Mouse (Mus musculus) heart, embryonic 16.5 days (tissue): ENCODE data around the gene Aif1. TPM values are rescaled to one million over a fixed set of nuclear protein-coding genes. Genes with fewer than 3 reads are reported as not detected.

Experiments
- ATAC-seq: fragments of 200-750 bp; cut with Nextera tagmentation; replicated peaks from 2 replicates; pipeline ENCODE4 v1.8.0; 2017; ENCODE audit warnings: moderate number of reproducible peaks; ENCODE audit not compliant: insufficient read depth, low FRiP score; ENCODE audit errors: extremely low read depth
- H3K27ac ChIP-seq: fragments of 300-500 bp; sonication (generic); 2 replicates; pipeline ENCODE4 v1.5.1; 2014; ENCODE audit warnings: mild to moderate bottlenecking, low read length, control low read depth, moderate library complexity
- H3K27me3 ChIP-seq: fragments of 300-500 bp; sonication (generic); 2 replicates; pipeline ENCODE4 v1.6.1; 2014; ENCODE audit warnings: low read length, mixed read lengths; ENCODE audit not compliant: control insufficient read depth, insufficient read depth
- H3K36me3 ChIP-seq: fragments of 300-500 bp; sonication (generic); 2 replicates; pipeline ENCODE4 v1.6.1; 2014; ENCODE audit not compliant: control insufficient read depth, insufficient read depth
- H3K4me1 ChIP-seq: fragments of 300-500 bp; sonication (generic); 2 replicates; pipeline ENCODE4 v1.6.1; 2014; ENCODE audit warnings: low read length, mixed read lengths; ENCODE audit not compliant: control insufficient read depth, insufficient read depth
- H3K4me2 ChIP-seq: fragments of 300-500 bp; sonication (generic); 2 replicates; pipeline ENCODE4 v1.6.1; 2014; ENCODE audit warnings: low read depth, mild to moderate bottlenecking, control low read depth, low read length
- H3K4me3 ChIP-seq: fragments of 300-500 bp; sonication (generic); 2 replicates; pipeline ENCODE4 v1.5.1; 2014; ENCODE audit warnings: mild to moderate bottlenecking, control low read depth, low read length
- H3K9ac ChIP-seq: fragments of 300-500 bp; sonication (generic); 2 replicates; pipeline ENCODE4 v1.6.1; 2014; ENCODE audit warnings: low read length, control low read depth
- H3K9me3 ChIP-seq: fragments of 300-500 bp; sonication (generic); replicated peaks from 2 replicates; pipeline ENCODE4 v1.6.1; 2016; ENCODE audit warnings: low read length; ENCODE audit not compliant: control insufficient read depth
- WGBS: fragments of 180-500 bp; shearing (Covaris S2); extraction: QIAGEN DNeasy Blood & Tissue Kit; methylation state at CpG from one replicate; pipeline ENCODE4 v1.1.7; 2014; 5-methylcytosine and 5-hydroxymethylcytosine counted together
- microRNA-seq: library from miRNA; unstranded; fragments of <30 nt; microRNA quantifications from one replicate; pipeline ENCODE4, GENCODE M21; 2017
- polyA plus RNA-seq: library from polyadenylated mRNA; unstranded; fragments of >200 nt; fragmentation: Nextera tagmentation; extraction: Ambion mirVana; gene quantifications from 2 replicates; pipeline ENCODE4 v1.2.1, GENCODE M21; 2015

The Aif1 gene
- polyA plus RNA-seq, 1 experiment from 2014 or later: 10.9 TPM

DNA sequence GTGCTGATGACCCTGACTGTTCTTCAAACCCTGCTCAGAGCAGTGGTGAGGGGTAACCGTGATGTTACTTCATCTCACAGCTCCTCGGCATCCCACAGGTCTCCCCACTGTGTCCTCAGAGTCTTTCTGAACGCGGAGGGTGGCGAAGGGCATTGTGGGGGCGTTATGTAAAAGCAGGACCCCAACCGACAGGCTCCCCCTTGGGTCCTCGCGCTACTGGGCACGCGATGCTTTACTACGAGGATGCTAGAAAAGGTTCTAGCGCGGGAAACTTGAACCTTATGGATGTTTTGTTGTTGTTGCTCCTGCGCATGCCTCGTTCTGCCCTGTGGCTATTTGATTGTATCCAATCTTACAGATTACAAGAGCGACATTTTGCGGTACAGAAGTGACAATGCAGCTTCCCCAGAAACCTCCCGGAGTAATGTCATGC lies 54.0 kb downstream of the Aif1 start, which contains the start of gene Csnk2b:
Csnk2b (minus strand) TSS at position 183 of the 433 bp plus-strand sequence.
- Histone ChIP-seq H3K9me3 (no peaks in the 10 kb centered on the region), H3K27ac (peak within 1 kb of the TSS; percentile 92), H3K36me3 (peaks cover 22% of the 10 kb centered on the region), H3K4me1 (peaks cover 20% of the 10 kb centered on the region), H3K4me2 (peak within 1 kb of the TSS; percentile 88), H3K9ac (peak within 1 kb of the TSS; percentile 88), H3K4me3 (peak within 1 kb of the TSS; percentile 78), H3K27me3 (no peaks in the 10 kb centered on the region)
- 0% methylated on average over 19 of the region's 19 CpGs for WGBS
- no peak; the same call in 1 of the 2 replicates for ATAC-seq

DNA sequence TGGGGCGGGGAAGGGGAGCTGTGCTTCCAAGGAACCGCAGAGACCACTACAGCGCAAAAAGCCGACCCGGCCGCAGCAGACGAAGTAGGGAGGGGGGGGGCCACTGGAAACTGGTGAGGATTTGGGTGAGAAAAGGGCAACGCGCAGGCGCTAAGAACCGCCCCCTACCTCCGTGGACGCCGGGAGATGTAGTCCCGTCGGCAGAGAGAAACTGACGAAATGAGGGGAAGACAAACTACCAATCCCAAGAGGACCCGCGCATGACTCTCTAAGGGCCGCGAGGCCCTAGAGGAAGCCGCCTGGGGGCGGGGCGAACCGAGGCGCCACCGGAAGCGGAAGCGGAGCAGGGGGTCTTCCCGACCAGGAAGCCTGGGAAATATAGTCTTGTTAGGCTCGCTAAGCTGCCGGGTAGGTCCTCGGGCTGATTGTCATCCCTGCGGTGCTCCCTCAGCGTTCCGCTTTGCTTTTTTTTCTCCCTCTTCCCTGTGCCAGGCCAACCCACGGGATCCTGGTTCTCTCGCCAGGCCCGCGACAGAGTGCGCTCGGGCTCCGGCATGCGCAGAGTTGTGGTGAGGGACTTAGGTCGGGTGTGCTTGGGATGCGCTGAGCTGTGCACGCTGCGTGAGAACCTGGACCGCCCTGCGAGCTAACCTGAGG lies 54.6 kb downstream of the Aif1 start, which contains the start of gene Gpank1:
Gpank1 (plus strand) TSS at position 313 of the 657 bp plus-strand sequence.
- peak within 1 kb of the TSS; percentile 92 for H3K27ac ChIP-seq
- no peaks in the 10 kb centered on the region for H3K9me3 ChIP-seq
- ATAC-seq: peak; percentile 96
- H3K4me1 ChIP-seq: peaks cover 19% of the 10 kb centered on the region
- H3K4me3 ChIP-seq: peak within 1 kb of the TSS; percentile 78
- no peaks in the 10 kb centered on the region for H3K27me3 ChIP-seq
- WGBS: under 1% methylated on average over 50 of the region's 50 CpGs
- peaks cover 26% of the 10 kb centered on the region for H3K36me3 ChIP-seq
- peak within 1 kb of the TSS; percentile 88 for H3K9ac ChIP-seq
- H3K4me2 ChIP-seq: peak within 1 kb of the TSS; percentile 88

Small RNA genes within 50 kb of the gene (microRNA-seq; reads per million reads assigned to microRNA genes)
- not detected for gene Mir6973a
- not detected for gene Mir6974

Other genes starting within 250 kb of the Aif1 start
- 20.1 and 20.4 TPM in 2 replicates for gene Neu1, start 244.8 kb downstream of the Aif1 start, polyA plus RNA-seq
- 0.11 and 0.18 TPM in 2 replicates for gene Hspa1b, start 216.8 kb downstream of the Aif1 start, polyA plus RNA-seq
- gene Gm20481, start 206.2 kb downstream of the Aif1 start, polyA plus RNA-seq: not detected in 2 replicates
- 3.9 and 4.4 TPM in 2 replicates for gene Hspa1a, start 203.9 kb downstream of the Aif1 start, polyA plus RNA-seq
- gene Hspa1l, start 203.4 kb downstream of the Aif1 start, polyA plus RNA-seq: 3.1 and 4.2 TPM in 2 replicates
- gene Lsm2, start 194.2 kb downstream of the Aif1 start, polyA plus RNA-seq: 132 and 134 TPM in 2 replicates
- gene Vars, start 175.1 kb downstream of the Aif1 start, polyA plus RNA-seq: 69.9 and 75.0 TPM in 2 replicates
- 0.27 and 0.34 TPM in 2 replicates for gene Vwa7, start 159.5 kb downstream of the Aif1 start, polyA plus RNA-seq
- gene Sapcd1, start 148.1 kb downstream of the Aif1 start, polyA plus RNA-seq: 1.9 and 3.0 TPM in 2 replicates
- gene Msh5, start 129.3 kb downstream of the Aif1 start, polyA plus RNA-seq: 3.5 and 3.7 TPM in 2 replicates
- 349 and 372 TPM in 2 replicates for gene Clic1, start 126.1 kb downstream of the Aif1 start, polyA plus RNA-seq
- 171 and 193 TPM in 2 replicates for gene Ddah2, start 117.0 kb downstream of the Aif1 start, polyA plus RNA-seq
- gene Ly6g6c, start 110.7 kb downstream of the Aif1 start, polyA plus RNA-seq: 0.17 TPM in 1 of 2 replicates, not detected in the other
- gene Mpig6b, start 109.9 kb downstream of the Aif1 start, polyA plus RNA-seq: 0.16 and 0.54 TPM in 2 replicates
- 0.72 and 0.84 TPM in 2 replicates for gene Ly6g6e, start 99.2 kb downstream of the Aif1 start, polyA plus RNA-seq
- gene Ly6g6d, start 98.0 kb downstream of the Aif1 start, polyA plus RNA-seq: 1.9 and 3.4 TPM in 2 replicates
- 0.29 and 0.39 TPM in 2 replicates for gene Ly6g6f, start 90.5 kb downstream of the Aif1 start, polyA plus RNA-seq
- 80.9 and 83.3 TPM in 2 replicates for gene Abhd16a, start 86.8 kb downstream of the Aif1 start, polyA plus RNA-seq
- gene Ly6g5c, start 67.8 kb downstream of the Aif1 start, polyA plus RNA-seq: 0.72 TPM in 1 of 2 replicates, not detected in the other
- gene Ly6g5b, start 60.6 kb downstream of the Aif1 start, polyA plus RNA-seq: 0.57 and 0.63 TPM in 2 replicates
- 13.6 and 14.9 TPM in 2 replicates for gene Gpank1, start 54.6 kb downstream of the Aif1 start, polyA plus RNA-seq
- 224 and 232 TPM in 2 replicates for gene Csnk2b, start 54.0 kb downstream of the Aif1 start, polyA plus RNA-seq
- gene D17H6S53E, start 49.7 kb downstream of the Aif1 start, polyA plus RNA-seq: 10.1 and 10.2 TPM in 2 replicates
- gene Apom, start 44.0 kb downstream of the Aif1 start, polyA plus RNA-seq: 0.60 and 0.89 TPM in 2 replicates
- gene Bag6, start 40.9 kb downstream of the Aif1 start, polyA plus RNA-seq: 37.5 and 40.5 TPM in 2 replicates
- gene Prrc2a, start 11.2 kb downstream of the Aif1 start, polyA plus RNA-seq: 103 and 113 TPM in 2 replicates
- 7.9 and 8.2 TPM in 2 replicates for gene Lst1, start 12.4 kb upstream of the Aif1 start, polyA plus RNA-seq
- gene Ltb, start 18.4 kb upstream of the Aif1 start, polyA plus RNA-seq: 3.5 and 6.4 TPM in 2 replicates
- gene Tnf, start 25.9 kb upstream of the Aif1 start, polyA plus RNA-seq: 0.20 and 0.33 TPM in 2 replicates
- gene Lta, start 29.3 kb upstream of the Aif1 start, polyA plus RNA-seq: 0.27 and 0.79 TPM in 2 replicates
- 0.41 and 1.2 TPM in 2 replicates for gene Gm16181, start 44.8 kb upstream of the Aif1 start, polyA plus RNA-seq
- gene Atp6v1g2, start 57.6 kb upstream of the Aif1 start, polyA plus RNA-seq: 10.1 and 10.4 TPM in 2 replicates
- 8.4 and 8.8 TPM in 2 replicates for gene Nfkbil1, start 59.7 kb upstream of the Aif1 start, polyA plus RNA-seq
- 256 and 260 TPM in 2 replicates for gene Ddx39b, start 65.7 kb upstream of the Aif1 start, polyA plus RNA-seq
- 90.5 and 110 TPM in 2 replicates for gene H2-D1, start 86.7 kb upstream of the Aif1 start, polyA plus RNA-seq
- not detected in 2 replicates for gene H2-Q1, start 144.3 kb upstream of the Aif1 start, polyA plus RNA-seq
- 0.82 and 2.1 TPM in 2 replicates for gene H2-Q2, start 166.2 kb upstream of the Aif1 start, polyA plus RNA-seq
- 3.2 and 4.1 TPM in 2 replicates for gene H2-Q4, start 203.5 kb upstream of the Aif1 start, polyA plus RNA-seq
- gene H2-Q6, start 248.8 kb upstream of the Aif1 start, polyA plus RNA-seq: 1.1 and 2.8 TPM in 2 replicates